Mouse (Mus musculus): ENCODE measurements around the gene Ndufa11. TPM values are rescaled to one million over a fixed set of nuclear protein-coding genes. Genes with fewer than 3 reads are reported as not detected.
A peak's percentile ranks its signal among the peaks of the same experiment; 100 is the strongest.

Gene Ndufa11
- polyA plus RNA-seq, 2 experiments = 119 to 284 TPM

GRCm38 (mm10) chr17:56723419-56724161, 6.0 kb downstream of the Ndufa11 start:
- no peak for ATAC-seq (ENCODE audit: insufficient read depth)
- Histone ChIP-seq H3K36me3 (replicated peaks; ENCODE audit: control insufficient read depth, insufficient read depth, low read depth) (peaks cover 4% of the 10 kb centered on the region; the same call in 1 of the 2 replicates), H3K27ac (no peak overlapping the region), H3K27me3 (ENCODE audit: control insufficient read depth, insufficient read depth, low read length) (no peaks in the 10 kb centered on the region; the same call in 1 of the 2 replicates), H3K4me3 (ENCODE audit: insufficient read depth in 1 of 2, low read depth in 2 of 2, low read length in 2 of 2) (no peak overlapping the region), H3K9me3 (ENCODE audit: control insufficient read depth, low read length) (no peaks in the 10 kb centered on the region), H3K9ac (replicated peaks) (no peak overlapping the region), H3K4me1 (replicated peaks; ENCODE audit: control insufficient read depth in 2 of 2, insufficient read depth in 2 of 2, low read length in 1 of 2) (peaks cover 11% of the 10 kb centered on the region in 2 experiments), H3K4me2 (ENCODE audit: low read depth) (no peak overlapping the region)
- no peak for DNase-seq (ENCODE audit: low read depth in 3 of 3, low spot score in 3 of 3)
- TF ChIP-seq EP300 (IDR thresholded peaks at IDR 0.05; ENCODE audit: low read depth) (no peak), CTCF (IDR thresholded peaks at IDR 0.05; ENCODE audit: low read depth) (peak; percentile 32; the same call in 1 of the 2 replicates)
- 81% methylated on average over 11 of the region's 11 CpGs for WGBS (ENCODE audit: insufficient replicate concordance)

GRCm38 (mm10) chr17:56727029-56727649, 9.6 kb downstream of the Ndufa11 start:
- no peak overlapping the region for H3K4me2 ChIP-seq (ENCODE audit: low read depth)
- peaks cover 8 to 9% of the 10 kb centered on the region in 2 experiments for H3K4me1 ChIP-seq (replicated peaks; ENCODE audit: control insufficient read depth in 2 of 2, insufficient read depth in 2 of 2, low read length in 1 of 2)
- no peak overlapping the region for H3K4me3 ChIP-seq (ENCODE audit: insufficient read depth in 1 of 2, low read depth in 2 of 2, low read length in 2 of 2)
- WGBS (ENCODE audit: insufficient replicate concordance) = 29% methylated on average over 7 of the region's 7 CpGs
- H3K27me3 ChIP-seq (ENCODE audit: control insufficient read depth, insufficient read depth, low read length) = no peaks in the 10 kb centered on the region; the same call in 1 of the 2 replicates
- TF ChIP-seq CTCF (IDR thresholded peaks at IDR 0.05; ENCODE audit: low read depth) = no peak
- ATAC-seq (ENCODE audit: insufficient read depth) = no peak; the same call in 1 of the 2 replicates
- no peak for DNase-seq (ENCODE audit: low read depth in 3 of 3, low spot score in 3 of 3)
- H3K36me3 ChIP-seq (replicated peaks; ENCODE audit: control insufficient read depth, insufficient read depth, low read depth) = peaks cover under 1% of the 10 kb centered on the region; the same call in 1 of the 2 replicates
- no peak overlapping the region for H3K27ac ChIP-seq
- no peak overlapping the region for H3K9ac ChIP-seq (replicated peaks)
- H3K9me3 ChIP-seq (ENCODE audit: control insufficient read depth, low read length) = no peaks in the 10 kb centered on the region

- Histone ChIP-seq H3K4me1 (replicated peaks; ENCODE audit: control insufficient read depth in 2 of 2, insufficient read depth in 2 of 2, low read length in 1 of 2) (peaks cover 8 to 9% of the 10 kb centered on the region in 2 experiments), H3K4me2 (ENCODE audit: low read depth) (peak overlapping the region; percentile 23; the same call in 1 of the 2 replicates), H3K27me3 (ENCODE audit: control insufficient read depth, insufficient read depth, low read length) (no peaks in the 10 kb centered on the region; the same call in 1 of the 2 replicates), H3K36me3 (replicated peaks; ENCODE audit: control insufficient read depth, insufficient read depth, low read depth) (no peaks in the 10 kb centered on the region), H3K9ac (replicated peaks) (peak overlapping the region; percentile 31; the same call in 1 of the 2 replicates), H3K9me3 (ENCODE audit: control insufficient read depth, low read length) (no peaks in the 10 kb centered on the region), H3K4me3 (ENCODE audit: insufficient read depth in 1 of 2, low read depth in 2 of 2, low read length in 2 of 2) (no peak overlapping the region), H3K27ac (no peak overlapping the region)
- ATAC-seq (ENCODE audit: insufficient read depth) (peak; percentile 35; the same call in 1 of the 2 replicates), DNase-seq (ENCODE audit: low read depth in 3 of 3, low spot score in 3 of 3) (peak in 1 of 3 experiments; percentile 33)
- no peak for TF ChIP-seq CTCF (IDR thresholded peaks at IDR 0.05; ENCODE audit: low read depth)
- TF ChIP-seq EP300 (IDR thresholded peaks at IDR 0.05; ENCODE audit: low read depth) = no peak
- WGBS (ENCODE audit: insufficient replicate concordance) = 14% methylated on average over 12 of the region's 12 CpGs
Measured at GRCm38 (mm10) chr17:56727659-56728058, 10.1 kb downstream of the Ndufa11 start.

- TF ChIP-seq CTCF (IDR thresholded peaks at IDR 0.05; ENCODE audit: low read depth) (no peak), EP300 (IDR thresholded peaks at IDR 0.05; ENCODE audit: low read depth) (no peak)
- 0 out of 2 replicates have a peak, but pooled peaks have one; percentile 14 for ATAC-seq (ENCODE audit: insufficient read depth)
Measured at GRCm38 (mm10) chr17:56728117-56728516, 10.6 kb downstream of the Ndufa11 start.

GRCm38 (mm10) chr17:56729151-56729550, 11.6 kb downstream of the Ndufa11 start:
- H3K4me2 ChIP-seq (ENCODE audit: low read depth) = no peak overlapping the region
- H3K27me3 ChIP-seq (ENCODE audit: control insufficient read depth, insufficient read depth, low read length) = no peaks in the 10 kb centered on the region; the same call in none of the 2 replicates
- 57% methylated on average over 6 of the region's 6 CpGs for WGBS (ENCODE audit: insufficient replicate concordance)
- H3K9me3 ChIP-seq (ENCODE audit: control insufficient read depth, low read length) = no peaks in the 10 kb centered on the region
- ATAC-seq (ENCODE audit: insufficient read depth) (no peak), DNase-seq (ENCODE audit: low read depth in 3 of 3, low spot score in 3 of 3) (no peak)
- no peak overlapping the region for H3K9ac ChIP-seq (replicated peaks)
- H3K27ac ChIP-seq = no peak overlapping the region
- no peak overlapping the region for H3K4me3 ChIP-seq (ENCODE audit: insufficient read depth in 1 of 2, low read depth in 2 of 2, low read length in 2 of 2)
- H3K4me1 ChIP-seq (replicated peaks; ENCODE audit: control insufficient read depth in 2 of 2, insufficient read depth in 2 of 2, low read length in 1 of 2) = peaks cover 8 to 9% of the 10 kb centered on the region in 2 experiments
- TF ChIP-seq EP300 (IDR thresholded peaks at IDR 0.05; ENCODE audit: low read depth) (no peak), CTCF (IDR thresholded peaks at IDR 0.05; ENCODE audit: low read depth) (no peak)
- H3K36me3 ChIP-seq (replicated peaks; ENCODE audit: control insufficient read depth, insufficient read depth, low read depth) = no peaks in the 10 kb centered on the region

More at GRCm38 (mm10) chr17:56728117-56728516, 10.6 kb downstream of the Ndufa11 start:
- peak overlapping the region; percentile 23; the same call in 1 of the 2 replicates for H3K4me2 ChIP-seq (ENCODE audit: low read depth)
- H3K27ac ChIP-seq = no peak overlapping the region
- no peaks in the 10 kb centered on the region; the same call in none of the 2 replicates for H3K27me3 ChIP-seq (ENCODE audit: control insufficient read depth, insufficient read depth, low read length)
- H3K9me3 ChIP-seq (ENCODE audit: control insufficient read depth, low read length) = no peaks in the 10 kb centered on the region
- H3K9ac ChIP-seq (replicated peaks) = peak overlapping the region; percentile 31; the same call in 1 of the 2 replicates
- peaks cover 8 to 9% of the 10 kb centered on the region in 2 experiments for H3K4me1 ChIP-seq (replicated peaks; ENCODE audit: control insufficient read depth in 2 of 2, insufficient read depth in 2 of 2, low read length in 1 of 2)
- WGBS (ENCODE audit: insufficient replicate concordance) = 17% methylated on average over 12 of the region's 12 CpGs
- no peak overlapping the region for H3K4me3 ChIP-seq (ENCODE audit: insufficient read depth in 1 of 2, low read depth in 2 of 2, low read length in 2 of 2)
- DNase-seq (ENCODE audit: low read depth in 3 of 3, low spot score in 3 of 3) = no peak
- H3K36me3 ChIP-seq (replicated peaks; ENCODE audit: control insufficient read depth, insufficient read depth, low read depth) = no peaks in the 10 kb centered on the region

Data from liver, embryonic 14.5 days (tissue).